Mouse (Mus musculus) cerebellum, postnatal 10 days (tissue): ENCODE measurements around the gene Ror2.

ENCODE experiments used
- DNase-seq, 2 experiments: peaks; one replicate each; pipeline ENCODE4 v3.0.0; 2021; ENCODE audit warnings: mixed read lengths in 2 of 2

Ror2 gene

DNA sequence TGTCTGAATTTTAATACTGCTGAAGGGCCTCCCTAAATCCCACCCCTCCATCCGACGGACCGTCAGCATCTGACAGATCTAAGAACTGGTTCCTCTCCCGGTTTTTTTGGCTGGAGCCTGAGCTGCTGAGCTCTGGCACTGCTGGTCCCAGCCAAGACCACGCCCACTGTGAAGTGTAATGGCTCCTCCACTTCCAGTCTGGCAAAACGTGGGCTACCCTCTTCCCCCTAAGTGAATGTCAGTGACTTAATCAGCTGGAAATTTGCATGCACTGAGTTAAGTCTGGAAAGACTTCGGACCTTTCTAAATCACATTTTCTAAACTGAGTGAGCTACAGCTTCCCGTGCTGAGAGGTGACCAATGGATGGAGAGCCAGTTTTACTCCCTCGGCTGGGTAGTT, 52.5 kb downstream of the Ror2 start:
- peak; percentile 87 to 90 for DNase-seq

DNA sequence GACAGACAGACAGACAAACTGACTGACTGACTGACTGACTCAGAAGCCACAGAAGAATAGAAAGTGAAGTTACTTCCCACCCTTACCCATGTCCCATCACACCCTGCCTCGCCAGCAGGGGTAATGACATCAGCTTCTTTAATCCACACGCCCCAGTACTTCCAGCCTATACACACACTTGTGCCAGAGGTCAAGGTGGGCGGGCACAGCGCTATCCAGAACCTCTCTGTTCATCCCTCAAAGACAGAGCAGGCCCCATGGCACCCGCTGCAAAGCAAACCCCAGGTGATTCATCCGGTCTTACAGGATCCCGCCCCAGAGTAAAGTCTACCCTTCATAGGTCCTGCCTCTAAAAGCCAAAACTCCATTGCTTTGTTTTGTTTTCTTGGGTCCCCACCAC, 53.5 kb downstream of the Ror2 start:
- DNase-seq: no peak

GRCm38 (mm10) chr13:53230446-53231161, 55.3 kb downstream of the Ror2 start:
- DNase-seq: no peak

- DNase-seq: no peak
Observed at GRCm38 (mm10) chr13:53227019-53227418, 58.9 kb downstream of the Ror2 start.

- no peak for DNase-seq
Observed at GRCm38 (mm10) chr13:53226461-53226860, 59.5 kb downstream of the Ror2 start.

GRCm38 (mm10) chr13:53225925-53226324, 60.0 kb downstream of the Ror2 start:
- DNase-seq: no peak

DNA sequence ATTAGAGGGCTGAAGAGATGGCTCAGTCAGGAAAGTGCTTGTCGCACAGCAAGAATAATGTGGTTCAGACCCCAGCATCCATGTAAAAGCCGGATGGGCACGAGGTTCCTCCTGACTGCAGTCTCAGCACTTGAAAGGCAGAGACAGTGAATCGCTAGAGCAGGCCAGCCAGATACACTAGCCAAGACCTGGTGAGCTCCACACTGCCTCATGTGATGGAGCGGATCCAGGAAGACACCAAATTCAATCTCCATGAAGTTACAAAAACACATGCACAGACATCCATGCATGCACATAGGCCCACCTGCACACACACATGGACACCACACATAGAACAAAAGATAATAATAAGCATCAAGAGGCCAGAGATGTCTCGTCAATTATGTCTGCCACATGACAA, 64.7 kb downstream of the Ror2 start:
- DNase-seq: peak; percentile 57 to 61

DNA sequence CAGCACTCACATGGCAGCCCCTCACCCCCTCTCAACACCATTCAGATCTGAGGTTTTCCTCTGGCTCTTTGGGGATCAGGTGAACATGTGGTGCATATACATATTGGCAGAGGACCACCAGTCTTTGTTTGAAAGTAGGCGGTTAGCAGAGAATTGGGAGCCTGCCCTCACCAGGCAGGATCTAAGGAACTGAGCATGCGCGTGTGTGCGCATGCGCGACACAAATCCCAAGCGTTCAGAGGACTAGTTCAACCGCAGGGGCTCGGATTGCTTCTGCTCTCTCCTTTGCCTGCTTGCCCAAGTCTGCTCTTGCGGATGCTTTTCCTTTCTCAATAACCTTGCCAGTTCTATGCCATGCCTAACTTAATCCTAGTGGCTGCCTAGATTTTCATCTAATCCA, 66.0 kb downstream of the Ror2 start:
- DNase-seq: no peak

- no peak for DNase-seq
Observed at GRCm38 (mm10) chr13:53219391-53219790, 66.5 kb downstream of the Ror2 start.

DNA sequence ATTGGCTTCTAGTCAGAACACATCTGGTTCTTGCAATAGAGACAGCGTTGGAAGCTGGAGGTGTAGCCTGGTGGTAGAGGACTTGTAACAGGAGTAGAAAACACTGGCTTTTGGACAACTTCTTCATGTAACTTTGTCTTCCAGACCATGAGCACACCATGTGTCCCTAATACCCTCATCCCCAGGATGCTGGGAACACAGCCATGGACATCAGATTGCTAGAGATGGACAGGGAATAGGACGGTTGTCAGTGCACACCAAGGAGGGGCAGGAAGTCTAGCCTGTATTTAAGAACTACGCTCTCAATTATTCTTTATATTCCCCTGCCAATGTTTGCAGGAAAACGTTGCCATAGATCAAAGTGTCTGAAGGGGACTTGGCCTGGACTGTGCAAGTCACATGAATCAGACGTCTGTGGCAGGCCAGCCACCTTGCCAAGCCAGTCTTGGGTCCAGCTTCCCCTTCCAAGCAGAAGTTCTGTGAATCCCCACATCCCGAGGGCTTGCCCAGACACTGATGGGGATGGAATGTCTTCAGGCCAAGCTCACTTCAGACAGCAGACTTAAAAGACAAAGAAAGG, 68.4 kb downstream of the Ror2 start:
- peak; percentile 28 to 54 for DNase-seq

- peak; percentile 21 to 41 for DNase-seq
Observed at GRCm38 (mm10) chr13:53211971-53212733, 73.8 kb downstream of the Ror2 start.

GRCm38 (mm10) chr13:53208556-53208955, 77.4 kb downstream of the Ror2 start:
- DNase-seq: peak; percentile 53 to 66

DNA sequence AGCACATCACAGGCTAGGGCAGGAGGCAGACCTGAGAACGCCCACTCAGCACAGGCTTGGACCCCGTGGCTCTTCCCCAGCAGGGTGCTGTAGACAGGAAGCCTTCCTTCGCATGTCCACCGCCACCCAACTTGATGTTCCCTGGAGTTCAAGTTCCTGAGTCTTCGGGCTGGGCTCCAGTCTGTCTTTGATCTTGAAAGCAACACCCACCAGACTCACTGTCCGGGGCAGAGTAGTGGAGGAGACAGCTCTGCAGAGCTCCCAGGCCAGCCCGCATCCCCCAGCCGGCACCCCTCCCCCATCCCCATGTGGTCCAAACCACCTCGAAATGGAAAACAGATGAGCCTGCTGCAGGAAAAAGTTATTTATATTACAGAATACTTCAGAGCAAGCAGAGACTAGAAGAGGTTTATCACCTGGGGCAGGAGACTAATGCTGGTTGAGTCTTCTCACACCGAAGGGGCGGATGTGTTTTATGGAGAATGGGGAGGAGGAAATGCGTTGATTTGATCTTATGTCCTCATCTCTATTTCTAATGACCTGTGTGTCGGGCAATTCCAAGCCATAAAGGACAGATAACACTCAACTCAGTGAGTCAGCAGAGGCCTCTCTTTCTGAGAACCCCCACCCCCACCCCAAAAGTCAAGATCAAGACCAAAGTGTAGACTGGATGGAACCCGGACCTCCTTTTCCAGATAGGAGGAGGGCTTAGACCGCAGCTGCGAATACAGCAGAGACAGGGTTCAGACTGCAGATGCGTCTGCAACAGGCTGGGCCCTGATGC, 80.6 kb downstream of the Ror2 start:
- peak in 1 of 2 experiments; percentile 27 for DNase-seq

DNA sequence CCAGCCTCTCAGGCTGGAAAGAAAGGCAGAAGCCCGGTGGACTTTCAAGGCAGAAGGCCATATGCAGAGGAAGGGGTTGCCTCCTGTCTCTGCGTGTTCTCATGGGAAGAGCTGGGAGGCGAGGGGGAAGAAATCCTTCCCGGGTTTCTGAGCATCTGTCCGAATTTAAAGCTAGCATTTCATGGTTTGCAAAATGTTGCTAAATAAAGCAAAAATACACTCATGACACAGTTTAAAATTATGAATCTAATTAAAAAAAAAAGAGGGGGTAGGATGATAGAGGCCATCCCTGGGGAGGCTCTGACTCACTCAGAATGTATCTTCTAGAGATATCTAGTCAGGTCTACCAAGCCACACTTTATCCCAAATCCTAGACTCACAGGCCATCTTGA, 83.5 kb downstream of the Ror2 start:
- no peak for DNase-seq

GRCm38 (mm10) chr13:53201628-53202438, 84.1 kb downstream of the Ror2 start:
- peak; percentile 45 to 56 for DNase-seq

GRCm38 (mm10) chr13:53200121-53200520, 85.8 kb downstream of the Ror2 start:
- no peak for DNase-seq

GRCm38 (mm10) chr13:53199262-53199661, 86.7 kb downstream of the Ror2 start:
- DNase-seq: peak in 1 of 2 experiments; percentile 22

DNA sequence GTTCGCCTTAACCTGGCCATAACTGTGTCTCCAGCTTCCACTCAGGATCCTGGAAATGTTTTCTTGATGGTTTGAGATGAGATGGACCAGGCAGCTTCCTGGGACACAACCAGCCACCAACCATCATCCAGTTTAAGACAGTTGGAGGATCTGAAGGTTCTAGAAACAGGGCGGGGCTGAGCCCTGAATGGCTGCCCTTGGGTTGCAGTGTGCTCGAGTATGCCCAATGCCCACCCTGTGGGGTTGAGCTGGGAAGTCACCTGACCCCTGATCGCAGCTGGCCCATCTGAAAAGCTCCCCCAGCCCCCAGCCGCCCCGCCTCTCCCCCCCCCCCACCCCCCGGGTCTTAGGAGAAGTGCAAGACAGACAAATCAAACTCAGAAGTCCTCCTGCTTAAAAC, 89.2 kb downstream of the Ror2 start:
- no peak for DNase-seq

GRCm38 (mm10) chr13:53195951-53196677, 89.8 kb downstream of the Ror2 start:
- no peak for DNase-seq

DNA sequence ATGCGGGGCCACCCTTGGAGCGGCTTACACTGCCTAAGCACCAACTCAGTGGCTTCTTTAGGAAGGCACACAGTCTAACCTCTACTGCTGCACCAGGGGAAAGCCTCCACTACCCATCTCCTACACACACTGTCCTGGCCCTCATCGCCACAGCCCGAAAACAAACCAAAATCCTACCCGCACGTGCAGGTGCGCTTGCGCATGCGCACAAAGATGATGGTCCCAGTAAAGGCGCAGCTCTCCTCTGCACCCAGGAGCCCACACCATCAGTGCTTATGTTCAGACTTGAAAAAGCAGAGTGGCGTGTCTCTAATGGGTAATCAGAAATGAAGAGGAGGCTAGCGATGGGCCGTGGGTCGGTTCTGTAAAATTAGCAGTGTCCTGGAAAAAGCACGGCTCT, 91.6 kb downstream of the Ror2 start:
- DNase-seq: no peak

- DNase-seq: no peak
Observed at GRCm38 (mm10) chr13:53193713-53194112, 92.2 kb downstream of the Ror2 start.

DNA sequence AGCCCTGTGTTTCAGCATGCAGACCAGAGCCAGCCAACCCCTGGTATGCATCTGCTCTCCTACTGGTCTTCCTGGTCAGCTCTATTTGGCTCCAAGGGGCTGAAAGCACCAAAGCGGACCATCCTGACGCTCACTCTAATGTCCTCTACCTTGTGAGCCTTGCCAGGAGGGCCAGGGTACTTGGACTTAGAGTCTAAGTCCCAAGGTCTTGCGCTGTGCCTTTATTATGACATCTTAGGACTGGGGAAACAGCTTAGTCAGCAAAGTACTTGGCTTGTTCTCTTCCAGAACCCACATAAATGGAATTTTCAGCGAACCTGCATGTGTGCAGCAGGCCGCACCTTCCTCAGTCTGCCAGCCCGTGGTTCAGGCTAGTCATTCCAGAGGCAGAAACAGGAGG, 93.6 kb downstream of the Ror2 start:
- no peak for DNase-seq
